23 mouse cellular contexts compared by ENCODE assay signal in the genomic region with DNA sequence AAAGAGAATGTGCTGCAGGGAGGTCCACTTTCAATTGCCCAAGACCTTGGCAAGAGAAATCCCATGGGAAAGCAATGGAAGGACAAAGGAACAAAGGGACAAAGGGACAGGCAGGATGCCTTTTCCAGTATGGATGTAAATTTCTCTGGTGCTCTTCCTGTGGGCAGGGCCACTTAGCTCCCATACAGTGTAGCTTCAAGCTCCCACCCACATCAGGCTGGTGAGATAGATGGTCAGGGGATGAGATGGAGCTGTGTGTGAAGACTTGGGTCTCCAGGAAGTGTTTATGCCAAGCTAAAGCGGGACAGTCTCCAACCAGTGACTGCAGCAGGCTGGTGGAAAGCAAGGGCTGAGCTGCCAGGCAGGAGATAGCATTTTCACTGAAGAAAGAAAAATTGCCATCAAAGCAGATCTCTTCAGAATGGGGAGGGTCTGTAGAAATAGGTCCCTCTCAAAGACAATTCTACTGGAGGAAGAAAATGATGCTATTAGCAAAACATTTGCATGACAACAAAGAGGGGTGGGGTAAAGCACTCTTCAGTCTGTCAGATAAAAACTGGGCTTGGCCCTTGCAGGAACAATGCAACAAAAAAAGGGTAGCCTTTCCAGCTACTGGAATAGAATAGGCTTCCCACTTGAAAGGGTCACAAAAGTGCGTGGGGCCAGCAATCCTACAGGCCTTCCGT. TPM values are rescaled to one million over a fixed set of nuclear protein-coding genes. Genes with fewer than 3 reads are reported as not detected.
DNase-seq lines count a peak whose midpoint lies in the region; ATAC-seq and TF ChIP-seq lines count a peak whose summit lies in the region.
"Had no signal": no experiment of that assay in that cellular context is flagged by ENCODE, and none has a peak within 500 bp of the region (broad histone marks: within the 10 kb centered on the region; RNA-seq: fewer than 3 reads in every experiment).

No protein-coding gene starts in this region.

- no peak overlapping the region for H3K4me3 ChIP-seq in heart, postnatal 0 days (ENCODE audit: low read depth, low read length)
- H3K4me3 ChIP-seq in heart, embryonic 11.5 days (ENCODE audit: low read depth, low read length): no peak overlapping the region
- H3K4me3 ChIP-seq in E14TG2a.4 (replicated peaks; ENCODE audit: low read length): peak overlapping the region; percentile 45
- H3K4me3 ChIP-seq in ES-E14 (ENCODE audit: insufficient read depth in 1 of 2, low read depth in 1 of 2, low read length in 2 of 2, poor library complexity in 1 of 2, severe bottlenecking in 1 of 2): peak overlapping the region in 1 of 2 experiments; percentile 10; a peak in 1 of 4 replicates
- H3K4me3 ChIP-seq in forebrain, embryonic 15.5 days: no peak overlapping the region
- no peak overlapping the region for H3K4me3 ChIP-seq in kidney, adult 2 months (ENCODE audit: insufficient read depth, low read depth, low read length)
- H3K4me3 ChIP-seq: embryonic facial prominence, embryonic 13.5 days; heart, embryonic 12.5 days; left cerebral cortex, adult 2 months; neural tube, embryonic 12.5 days had no signal

- peaks cover 4% of the 10 kb centered on the region; the same call in 1 of the 2 replicates for H3K4me1 ChIP-seq in heart, postnatal 0 days (ENCODE audit: control insufficient read depth, insufficient read depth)
- H3K4me1 ChIP-seq in heart, embryonic 11.5 days (ENCODE audit: control insufficient read depth, insufficient read depth, low read length): no peaks in the 10 kb centered on the region
- H3K4me1 ChIP-seq in E14TG2a.4 (replicated peaks; ENCODE audit: low read depth, low read length) (peaks cover 38% of the 10 kb centered on the region), ES-E14 (ENCODE audit: control insufficient read depth in 2 of 2, insufficient read depth in 2 of 2, low read length in 2 of 2, poor library complexity in 1 of 2) (peaks cover 2 to 11% of the 10 kb centered on the region in 2 experiments; a peak in 2 of 4 replicates)
- H3K4me1 ChIP-seq in forebrain, embryonic 15.5 days: 0 out of 2 replicates have a peak, but pooled peaks cover 4% of the 10 kb centered on the region
- no peaks in the 10 kb centered on the region for H3K4me1 ChIP-seq in kidney, adult 2 months (ENCODE audit: control insufficient read depth, insufficient read depth, low read length)
- H3K4me1 ChIP-seq: neural tube, embryonic 12.5 days had no signal

- no peak for DNase-seq in heart, postnatal 0 days (ENCODE audit: low spot score)
- DNase-seq in ES-E14 (ENCODE audit: low read depth, low spot score): peak; percentile 47
- DNase-seq in Muller cell, postnatal 12 days (ENCODE audit: inconsistent ontology term): no peak
- no peak for DNase-seq in kidney, adult 2 months
- DNase-seq: adrenal gland, adult 8-10 months; cerebellum, adult 11-12 months; cerebellum, postnatal 14 days; gastrocnemius, postnatal 25 days; kidney, adult 11 months; left cerebral cortex, postnatal 4 days; liver; right cerebral cortex, adult 18-20 months; thymus, postnatal 14 days had no signal

- ATAC-seq in heart, postnatal 0 days (ENCODE audit: insufficient read depth, low read depth): no peak
- ATAC-seq in heart, embryonic 11.5 days (replicated peaks; ENCODE audit: insufficient number of reproducible peaks, low FRiP score, low TSS enrichment): no peak
- peak; percentile 53; the same call in 1 of the 2 replicates for ATAC-seq in forebrain, embryonic 15.5 days (replicated peaks)
- ATAC-seq: hindbrain, postnatal 0 days had no signal

- no peaks in the 10 kb centered on the region for H3K36me3 ChIP-seq in heart, postnatal 0 days (replicated peaks; ENCODE audit: control insufficient read depth, insufficient read depth, low read length)
- no peaks in the 10 kb centered on the region for H3K36me3 ChIP-seq in heart, embryonic 11.5 days (ENCODE audit: control insufficient read depth, insufficient read depth, low read length)
- H3K36me3 ChIP-seq in E14TG2a.4 (ENCODE audit: insufficient read depth, low read length): 0 out of 2 replicates have a peak, but pooled peaks cover 4% of the 10 kb centered on the region
- H3K36me3 ChIP-seq in ES-E14 (ENCODE audit: control insufficient read depth, insufficient read depth, low read length, poor library complexity, severe bottlenecking): peaks cover 1% of the 10 kb centered on the region; the same call in 1 of the 2 replicates
- no peaks in the 10 kb centered on the region for H3K36me3 ChIP-seq in forebrain, embryonic 15.5 days
- H3K36me3 ChIP-seq in kidney, adult 2 months (ENCODE audit: control insufficient read depth, insufficient read depth, low read length): no peaks in the 10 kb centered on the region
- H3K36me3 ChIP-seq: embryonic facial prominence, embryonic 13.5 days; heart, embryonic 12.5 days; neural tube, embryonic 12.5 days had no signal

- TF ChIP-seq EP300 in heart, postnatal 0 days (IDR thresholded peaks at IDR 0.05; ENCODE audit: low read depth): no peak

- H3K27me3 ChIP-seq in heart, postnatal 0 days (ENCODE audit: control insufficient read depth, insufficient read depth, low read length): no peaks in the 10 kb centered on the region
- H3K27me3 ChIP-seq in heart, embryonic 11.5 days (ENCODE audit: control insufficient read depth, insufficient read depth, low read length): no peaks in the 10 kb centered on the region
- H3K27me3 ChIP-seq in E14TG2a.4 (ENCODE audit: insufficient read depth, low read length): no peaks in the 10 kb centered on the region
- H3K27me3 ChIP-seq in forebrain, embryonic 15.5 days: no peaks in the 10 kb centered on the region
- H3K27me3 ChIP-seq in kidney, adult 2 months (replicated peaks; ENCODE audit: control insufficient read depth, insufficient read depth, low read length): no peaks in the 10 kb centered on the region
- H3K27me3 ChIP-seq: embryonic facial prominence, embryonic 13.5 days; heart, embryonic 12.5 days; neural tube, embryonic 12.5 days had no signal

- H3K27ac ChIP-seq in heart, postnatal 0 days (ENCODE audit: low read depth): peak overlapping the region; percentile 62; the same call in 1 of the 2 replicates
- no peak overlapping the region for H3K27ac ChIP-seq in heart, embryonic 11.5 days (ENCODE audit: low read depth, low read length)
- peak overlapping the region; percentile 89 for H3K27ac ChIP-seq in ES-E14 (ENCODE audit: insufficient read depth, low read depth, low read length, poor library complexity, severe bottlenecking)
- peak overlapping the region; percentile 66 for H3K27ac ChIP-seq in forebrain, embryonic 15.5 days (replicated peaks)
- H3K27ac ChIP-seq in kidney, adult 2 months (ENCODE audit: insufficient read depth, low read depth, low read length): no peak overlapping the region
- H3K27ac ChIP-seq: embryonic facial prominence, embryonic 13.5 days; hindbrain, postnatal 0 days; kidney, postnatal 0 days; left cerebral cortex, adult 2 months; neural tube, embryonic 12.5 days had no signal

- no peak overlapping the region for H3K9ac ChIP-seq in heart, postnatal 0 days (replicated peaks; ENCODE audit: low read depth, low read length)
- H3K9ac ChIP-seq in heart, embryonic 11.5 days (ENCODE audit: low read depth, low read length): no peak overlapping the region
- H3K9ac ChIP-seq in ES-E14 (ENCODE audit: insufficient read depth, low read depth, low read length, poor library complexity, severe bottlenecking): peak overlapping the region; percentile 51; the same call in 1 of the 2 replicates
- H3K9ac ChIP-seq in forebrain, embryonic 15.5 days (replicated peaks): no peak overlapping the region
- H3K9ac ChIP-seq: embryonic facial prominence, embryonic 13.5 days; heart, embryonic 12.5 days; neural tube, embryonic 12.5 days had no signal

- in situ Hi-C loops in ES-E14 (cut with MboI; ENCODE audit: low sequenced_read_pairs in 2 of 2, unreplicated experiment in 2 of 2): no loop called here

- no peaks in the 10 kb centered on the region for H3K9me3 ChIP-seq in heart, postnatal 0 days (replicated peaks; ENCODE audit: control insufficient read depth, low read length)
- H3K9me3 ChIP-seq in heart, embryonic 11.5 days (replicated peaks; ENCODE audit: control insufficient read depth, low read length): no peaks in the 10 kb centered on the region
- H3K9me3 ChIP-seq in E14TG2a.4 (ENCODE audit: low read length) (peaks cover 31% of the 10 kb centered on the region), ES-E14 (ENCODE audit: control insufficient read depth, insufficient read depth, low read depth, low read length) (no peaks in the 10 kb centered on the region)
- H3K9me3 ChIP-seq in forebrain, embryonic 15.5 days: no peaks in the 10 kb centered on the region
- H3K9me3 ChIP-seq: embryonic facial prominence, embryonic 13.5 days; heart, embryonic 12.5 days; neural tube, embryonic 12.5 days had no signal

- no peak for TF ChIP-seq CTCF in heart, postnatal 0 days (IDR thresholded peaks at IDR 0.05; ENCODE audit: low read depth)
- no peak for TF ChIP-seq CTCF in E14TG2a.4 (conservative IDR thresholded peaks at IDR 0.05; ENCODE audit: low read length)
- TF ChIP-seq CTCF in kidney, adult 2 months (conservative IDR thresholded peaks at IDR 0.05; ENCODE audit: insufficient read depth, insufficient read length, low read depth, low read length): no peak

- 57% methylated on average over 3 of the region's 3 CpGs for WGBS in heart, postnatal 0 days
- WGBS in heart, embryonic 11.5 days (ENCODE audit: insufficient replicate concordance): 57% methylated on average over 3 of the region's 3 CpGs
- 51% methylated on average over 3 of the region's 3 CpGs for WGBS in forebrain, embryonic 15.5 days
- WGBS in kidney, adult 2 months: 81% methylated on average over 3 of the region's 3 CpGs

- TF ChIP-seq POLR2A in kidney, adult 2 months (IDR thresholded peaks at IDR 0.05; ENCODE audit: low read depth, low read length): no peak

- H3K4me2 ChIP-seq in heart, postnatal 0 days (ENCODE audit: low read depth, low read length): no peak overlapping the region
- H3K4me2 ChIP-seq in heart, embryonic 11.5 days: no peak overlapping the region
- no peak overlapping the region for H3K4me2 ChIP-seq in forebrain, embryonic 15.5 days (replicated peaks)
- H3K4me2 ChIP-seq: embryonic facial prominence, embryonic 13.5 days; heart, embryonic 12.5 days; midbrain, embryonic 11.5 days; neural tube, embryonic 12.5 days had no signal

TF ChIP-seq in ES-E14, 5 proteins besides CTCF, POLR2A, EP300 and RAD21:
- TF ChIP-seq ZNF384 (IDR thresholded peaks at IDR 0.05; ENCODE audit: low read depth, low read length) (no peak), HCFC1 (IDR thresholded peaks at IDR 0.05; ENCODE audit: borderline replicate concordance, insufficient read depth, low read length) (no peak), MAFK (IDR thresholded peaks at IDR 0.05; ENCODE audit: insufficient read depth, low read depth, low read length) (0 out of 2 replicates have a peak, but pooled peaks have one; percentile 27)

RNA-seq across cellular contexts. Expression of a gene that starts 53.3 kb away (rescaled TPM):
- 45.0 and 47.3 TPM in 2 replicates for total RNA-seq in heart, postnatal 0 days (2014; rRNA removed; ENCODE audit: low replicate concordance)
- 31.0 and 34.4 TPM in 2 replicates for polyA plus RNA-seq in heart, postnatal 0 days (2015; fragmentation: Nextera tagmentation; extraction: Ambion mirVana)
- 39.9 and 42.1 TPM in 2 replicates for polyA plus RNA-seq in heart, embryonic 11.5 days (2014; fragmentation: Nextera tagmentation; extraction: Ambion mirVana)
- 10.3 and 15.7 TPM in 2 replicates for total RNA-seq in ES-E14 (2012; rRNA removed)
- polyA plus RNA-seq in forebrain, embryonic 15.5 days (2015; fragmentation: Nextera tagmentation; extraction: Ambion mirVana): 6.2 and 7.9 TPM in 2 replicates
- polyA plus RNA-seq in kidney, adult 2 months (2012; rRNA removed): 27.5 and 28.1 TPM in 2 replicates

Comparison
In these comparisons a context has a peak if more than half of its experiments do, and no peak if none do; other contexts are left out.
1. H3K27ac ChIP-seq: peak in heart, postnatal 0 days (single experiment), ES-E14 (single experiment) and forebrain, embryonic 15.5 days (single experiment); none in heart, embryonic 11.5 days (single experiment) and kidney, adult 2 months (single experiment).